ENCODE assay signal across 10 mouse cellular contexts in genomic region chr5:33681611-33682388, GRCm38 (mm10). TPM values are rescaled to one million over a fixed set of nuclear protein-coding genes. Genes with fewer than 3 reads are reported as not detected.
DNase-seq lines count a peak whose midpoint lies in the region; ATAC-seq and TF ChIP-seq lines count a peak whose summit lies in the region.
"Had no signal": no experiment of that assay in that cellular context is flagged by ENCODE, and none has a peak within 500 bp of the region (broad histone marks: within the 10 kb centered on the region; RNA-seq: fewer than 3 reads in every experiment).

No protein-coding gene starts in this region.

- H3K4me3 ChIP-seq in lung, postnatal 0 days (ENCODE audit: low read depth, low read length): no peak overlapping the region
- no peak overlapping the region for H3K4me3 ChIP-seq in liver, embryonic 12.5 days
- H3K4me3 ChIP-seq: heart, embryonic 12.5 days had no signal

- no peak for TF ChIP-seq EP300 in lung, postnatal 0 days (IDR thresholded peaks at IDR 0.05)

- H3K9ac ChIP-seq in lung, postnatal 0 days (replicated peaks; ENCODE audit: low read depth): no peak overlapping the region
- no peak overlapping the region for H3K9ac ChIP-seq in liver, embryonic 12.5 days
- H3K9ac ChIP-seq: heart, embryonic 12.5 days had no signal

- H3K36me3 ChIP-seq in lung, postnatal 0 days (ENCODE audit: insufficient read depth, low read length): no peaks in the 10 kb centered on the region
- no peaks in the 10 kb centered on the region for H3K36me3 ChIP-seq in liver, embryonic 12.5 days
- H3K36me3 ChIP-seq: heart, embryonic 12.5 days had no signal

- H3K4me1 ChIP-seq in lung, postnatal 0 days (ENCODE audit: insufficient read depth, low read depth, low read length): peaks cover 4% of the 10 kb centered on the region; the same call in 1 of the 2 replicates
- peaks cover 37% of the 10 kb centered on the region for H3K4me1 ChIP-seq in liver, embryonic 12.5 days

- TF ChIP-seq CTCF in lung, postnatal 0 days (IDR thresholded peaks at IDR 0.05): 0 out of 2 replicates have a peak, but pooled peaks have one; percentile 1

- no peaks in the 10 kb centered on the region for H3K9me3 ChIP-seq in lung, postnatal 0 days (ENCODE audit: low read length)
- H3K9me3 ChIP-seq in liver, embryonic 12.5 days (replicated peaks): no peaks in the 10 kb centered on the region
- H3K9me3 ChIP-seq: heart, embryonic 12.5 days had no signal

- H3K4me2 ChIP-seq in lung, postnatal 0 days (replicated peaks; ENCODE audit: low read depth, low read length): no peak overlapping the region
- peak overlapping the region; percentile 16 for H3K4me2 ChIP-seq in liver, embryonic 12.5 days
- H3K4me2 ChIP-seq: heart, embryonic 12.5 days had no signal

- H3K27ac ChIP-seq in lung, postnatal 0 days (ENCODE audit: low read length): no peak overlapping the region
- H3K27ac ChIP-seq in liver, embryonic 12.5 days: peak overlapping the region; percentile 46

- ATAC-seq in lung, postnatal 0 days: no peak
- ATAC-seq in liver, embryonic 12.5 days: peak; percentile 82

- WGBS in lung, postnatal 0 days: 67% methylated on average over 15 of the region's 15 CpGs
- WGBS in liver, embryonic 12.5 days (ENCODE audit: insufficient replicate concordance): 21% methylated on average over 15 of the region's 15 CpGs

- no peaks in the 10 kb centered on the region for H3K27me3 ChIP-seq in lung, postnatal 0 days (replicated peaks; ENCODE audit: insufficient read depth, low read length)
- H3K27me3 ChIP-seq in liver, embryonic 12.5 days (replicated peaks): 0 out of 2 replicates have a peak, but pooled peaks cover 5% of the 10 kb centered on the region
- H3K27me3 ChIP-seq: heart, embryonic 12.5 days had no signal

- DNase-seq in lung, postnatal 0 days (ENCODE audit: low spot score): no peak
- no peak for DNase-seq in lung, postnatal 10 days
- peak; percentile 38 for DNase-seq in c-Kit-positive CD71-negative TER-119-negative erythroid progenitor cells, embryonic 14.5 days (ENCODE audit: low read depth)
- no peak for DNase-seq in frontal cortex, adult 2 months (ENCODE audit: extremely low spot score in 1 of 2, low spot score in 1 of 2)
- no peak for DNase-seq in ovary, postnatal 10 days (ENCODE audit: low spot score)
- DNase-seq in spleen, postnatal 36 days (ENCODE audit: low spot score in 2 of 2): no peak
- DNase-seq: lung, postnatal 14 days; right cerebral cortex, postnatal 4 days had no signal

RNA-seq across cellular contexts. Expression of gene Tmem129, which starts 23.6 kb away (rescaled TPM):
- 22.5 and 25.1 TPM in 2 replicates for polyA plus RNA-seq in lung, postnatal 0 days (2015; fragmentation: Nextera tagmentation; extraction: Ambion mirVana)
- 26.4 and 27.3 TPM in 2 replicates for polyA plus RNA-seq in liver, embryonic 12.5 days (2016; fragmentation: Nextera tagmentation; extraction: Ambion mirVana)
- 34.8 and 36.3 TPM in 2 replicates for polyA plus RNA-seq in frontal cortex, adult 2 months (2012; rRNA removed)

RNA-seq across cellular contexts. Expression of gene Tacc3, which starts 23.9 kb away (rescaled TPM):
- 12.5 and 14.5 TPM in 2 replicates for polyA plus RNA-seq in lung, postnatal 0 days (2015; fragmentation: Nextera tagmentation; extraction: Ambion mirVana)
- 199 and 203 TPM in 2 replicates for polyA plus RNA-seq in liver, embryonic 12.5 days (2016; fragmentation: Nextera tagmentation; extraction: Ambion mirVana)
- polyA plus RNA-seq in frontal cortex, adult 2 months (2012; rRNA removed): 8.4 and 9.1 TPM in 2 replicates

RNA-seq across cellular contexts. Expression of gene Slbp, which starts 29.4 kb away (rescaled TPM):
- 81.2 and 85.6 TPM in 2 replicates for polyA plus RNA-seq in lung, postnatal 0 days (2015; fragmentation: Nextera tagmentation; extraction: Ambion mirVana)
- 326 and 340 TPM in 2 replicates for polyA plus RNA-seq in liver, embryonic 12.5 days (2016; fragmentation: Nextera tagmentation; extraction: Ambion mirVana)
- polyA plus RNA-seq in frontal cortex, adult 2 months (2012; rRNA removed): 28.0 and 30.8 TPM in 2 replicates

RNA-seq across cellular contexts. Expression of gene Fgfr3, which starts 39.7 kb away (rescaled TPM):
- polyA plus RNA-seq in lung, postnatal 0 days (2015; fragmentation: Nextera tagmentation; extraction: Ambion mirVana): 67.9 and 72.5 TPM in 2 replicates
- 4.5 and 4.8 TPM in 2 replicates for polyA plus RNA-seq in liver, embryonic 12.5 days (2016; fragmentation: Nextera tagmentation; extraction: Ambion mirVana)
- polyA plus RNA-seq in frontal cortex, adult 2 months (2012; rRNA removed): 120 and 135 TPM in 2 replicates

RNA-seq across cellular contexts. Expression of gene Gm9903, which starts 52.1 kb away (rescaled TPM):
- polyA plus RNA-seq in lung, postnatal 0 days (2015; fragmentation: Nextera tagmentation; extraction: Ambion mirVana): 0.37 and 0.41 TPM in 2 replicates
- polyA plus RNA-seq in liver, embryonic 12.5 days (2016; fragmentation: Nextera tagmentation; extraction: Ambion mirVana): 0.11 and 0.19 TPM in 2 replicates
- 0.61 and 0.72 TPM in 2 replicates for polyA plus RNA-seq in frontal cortex, adult 2 months (2012; rRNA removed)

Comparison
In these comparisons a context has a peak if more than half of its experiments do, and no peak if none do; other contexts are left out.
1. RNA of gene Tacc3, which starts 23.9 kb away (polyA plus RNA-seq): 199 to 203 TPM in liver, embryonic 12.5 days; 12.5 to 14.5 TPM in lung, postnatal 0 days and 8.4 to 9.1 TPM in frontal cortex, adult 2 months; every median in the first group is over 10 times any median in the second.